Mouse (Mus musculus): ENCODE measurements around the gene Rtl5. TPM values are rescaled to one million over a fixed set of nuclear protein-coding genes. Genes with fewer than 3 reads are reported as not detected.

The Rtl5 gene
- under 1 TPM; 0.49 to 0.50 TPM for polyA plus RNA-seq (2017; shearing (Covaris generic))

GRCm38 (mm10) chrX:102070591-102071471 is at the start of gene Rtl5:
TSS of gene Rtl5 (minus strand) at chrX:102071304.

DNA sequence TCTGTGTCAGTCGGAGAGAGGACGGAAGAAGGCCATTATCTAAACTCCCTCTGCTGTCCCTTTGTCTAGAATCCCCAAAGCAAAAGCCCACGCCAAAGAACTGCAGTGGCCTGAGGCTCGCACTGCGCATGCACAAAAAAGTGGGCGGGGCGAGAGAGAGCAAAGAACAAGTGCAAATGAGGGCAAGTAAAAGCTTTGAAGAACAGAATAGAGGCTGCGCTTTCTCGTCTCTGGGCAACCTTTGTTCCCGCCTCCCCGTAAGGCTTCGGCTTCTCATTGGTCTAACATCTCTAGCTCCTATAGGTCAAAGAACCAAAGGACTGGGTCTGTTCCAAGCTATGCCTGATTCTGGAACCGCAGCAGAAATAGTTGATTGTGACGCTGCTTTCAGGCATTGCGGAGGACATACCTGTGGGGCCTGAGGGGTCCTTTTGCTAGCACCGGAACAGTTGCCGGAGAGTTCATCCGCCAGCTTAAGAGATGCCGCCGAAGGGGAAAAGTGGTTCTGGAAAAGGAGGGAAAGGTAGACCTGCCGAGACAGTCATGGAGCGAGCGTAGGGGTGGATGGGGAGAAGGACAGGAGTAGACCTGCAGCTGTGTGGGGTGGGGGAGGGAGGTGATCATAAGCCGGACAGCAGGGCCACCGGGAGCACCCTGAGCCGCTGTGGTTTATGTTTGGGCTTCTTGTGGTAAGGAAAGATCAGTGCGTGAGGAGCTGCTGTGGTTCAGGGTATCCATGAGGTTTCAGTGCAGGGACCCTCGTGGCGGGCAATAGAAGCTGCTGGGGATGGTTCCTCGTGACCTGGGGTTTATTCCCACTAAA is 48.1 kb upstream of the Rtl5 start, which contains the start of gene Pin4:
Gene Pin4, plus strand, starts transcription at position 406 of the 823 bp plus-strand sequence.

Other genes with a start within 250 kb of the Rtl5 start
- gene Nhsl2, start 221.9 kb downstream of the Rtl5 start, polyA plus RNA-seq (2017; shearing (Covaris generic)) = 1 to 10 TPM in 1 of 2 experiments, under 1 TPM in 1; 0.17 to 4.8 TPM
- gene Pin4, start 48.1 kb upstream of the Rtl5 start, polyA plus RNA-seq (2017; shearing (Covaris generic)) = 10 to 100 TPM; 22.9 to 25.5 TPM
- gene Ercc6l, start 85.8 kb upstream of the Rtl5 start, polyA plus RNA-seq (2017; shearing (Covaris generic)) = 1 to 10 TPM; 1.4 to 3.6 TPM
- gene Rps4x, start 118.1 kb upstream of the Rtl5 start, polyA plus RNA-seq (2017; shearing (Covaris generic)) = 1,000 to 10,000 TPM in 1 of 2 experiments, 100 to 1,000 TPM in 1; 618 to 1,063 TPM
- under 1 TPM in 1 of 2 experiments, not detected in 1; 0.52 TPM for gene Cited1, start 180.9 kb upstream of the Rtl5 start, polyA plus RNA-seq (2017; shearing (Covaris generic))